Mouse (Mus musculus) liver, adult 2 months (tissue): ENCODE measurements at regions not wholly inside any gene's neighbourhood (a gene's known extent, or its start where the extent isn't known, plus 50 kb on each side); places are given as distances from the start of the nearest gene placed in this dataset.
"Not testable (repeated sequence)": the region's sequence is repeated elsewhere in the genome, so short reads cannot be mapped to it uniquely, and the experiment has no call there.

Experiments
- CTCF ChIP-seq: fragments of 200-500 bp; IDR thresholded peaks from 2 replicates; pipeline ENCODE4 v1.5.1; 2011; ENCODE audit warnings: low read depth, low read length, control low read depth
- POLR2A ChIP-seq: fragments of 200-500 bp; IDR thresholded peaks from 2 replicates; pipeline ENCODE4 v1.6.1; 2011; ENCODE audit warnings: low read length, control low read depth; ENCODE audit not compliant: insufficient read depth; ENCODE audit errors: extremely low read depth

- not testable (repeated sequence) for TF ChIP-seq CTCF, POLR2A
Measured at GRCm38 (mm10) chr12:47155916-47156315, 337.2 kb upstream of the Nova1 start.
